Mouse (Mus musculus) retina, embryonic 14.5 days (tissue): ENCODE measurements at regions not wholly inside any gene's neighbourhood (a gene's known extent, or its start where the extent isn't known, plus 50 kb on each side); places are given as distances from the start of the nearest gene placed in this dataset.

Experiments used
- DNase-seq: peaks from one replicate; pipeline ENCODE4 v3.0.0-alpha.2; 2015; ENCODE audit warnings: low spot score

DNA sequence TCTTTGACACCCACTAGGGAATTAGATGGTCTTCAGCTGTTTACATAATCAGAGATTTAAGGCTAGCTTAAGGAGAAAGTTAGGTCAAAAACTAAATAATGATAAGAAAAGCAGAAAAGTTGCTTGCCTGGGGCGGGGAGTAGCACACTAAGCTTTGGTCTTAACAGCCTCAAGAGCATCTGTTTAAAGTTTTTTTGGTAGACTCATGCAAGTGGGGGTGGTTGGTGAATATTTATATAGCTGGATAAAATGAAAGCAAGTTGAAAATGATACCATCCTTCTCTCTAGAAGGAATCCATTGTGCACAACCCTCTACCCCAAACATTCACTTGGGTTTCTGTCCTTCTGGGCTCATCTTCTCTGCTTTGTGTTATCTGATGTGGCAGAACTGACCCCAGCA is 85.3 kb upstream of the Lifr start:
- no peak for DNase-seq

- DNase-seq, result no peak
These were observed 84.1 kb upstream of the Lifr start for GRCm38 (mm10) chr15:7006271-7006670.

DNA sequence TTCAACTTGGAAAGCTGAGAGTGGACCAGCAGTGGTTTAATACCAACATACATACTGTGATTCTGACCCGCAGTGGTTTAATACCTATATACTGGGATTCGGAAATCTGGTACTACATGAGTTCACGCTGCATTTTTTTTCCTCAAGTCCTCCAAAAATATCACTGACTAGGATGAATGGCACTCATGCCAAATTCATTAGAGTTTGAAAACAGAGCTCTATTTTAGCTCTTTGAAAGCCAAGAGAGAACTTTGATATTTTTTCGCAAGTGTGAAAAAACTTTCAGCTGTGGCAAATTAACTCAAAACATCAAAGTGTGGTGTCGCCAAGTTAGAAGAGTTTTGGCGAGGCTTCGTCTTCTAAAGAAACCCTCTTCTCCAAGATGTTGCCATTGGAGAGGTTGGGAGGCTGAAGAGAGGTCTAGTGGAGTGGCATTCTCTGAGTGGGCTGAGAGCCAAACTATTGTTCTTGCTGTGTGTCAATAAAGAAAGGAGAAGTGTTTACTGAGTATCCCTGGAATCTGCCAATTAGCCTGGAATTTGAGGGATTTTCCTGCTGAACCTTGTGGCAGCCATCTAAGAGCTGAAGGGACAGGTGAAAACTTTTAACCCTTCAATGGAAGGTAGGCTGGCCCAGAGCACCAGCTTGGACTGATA is 81.6 kb upstream of the Lifr start:
- no peak for DNase-seq

DNA sequence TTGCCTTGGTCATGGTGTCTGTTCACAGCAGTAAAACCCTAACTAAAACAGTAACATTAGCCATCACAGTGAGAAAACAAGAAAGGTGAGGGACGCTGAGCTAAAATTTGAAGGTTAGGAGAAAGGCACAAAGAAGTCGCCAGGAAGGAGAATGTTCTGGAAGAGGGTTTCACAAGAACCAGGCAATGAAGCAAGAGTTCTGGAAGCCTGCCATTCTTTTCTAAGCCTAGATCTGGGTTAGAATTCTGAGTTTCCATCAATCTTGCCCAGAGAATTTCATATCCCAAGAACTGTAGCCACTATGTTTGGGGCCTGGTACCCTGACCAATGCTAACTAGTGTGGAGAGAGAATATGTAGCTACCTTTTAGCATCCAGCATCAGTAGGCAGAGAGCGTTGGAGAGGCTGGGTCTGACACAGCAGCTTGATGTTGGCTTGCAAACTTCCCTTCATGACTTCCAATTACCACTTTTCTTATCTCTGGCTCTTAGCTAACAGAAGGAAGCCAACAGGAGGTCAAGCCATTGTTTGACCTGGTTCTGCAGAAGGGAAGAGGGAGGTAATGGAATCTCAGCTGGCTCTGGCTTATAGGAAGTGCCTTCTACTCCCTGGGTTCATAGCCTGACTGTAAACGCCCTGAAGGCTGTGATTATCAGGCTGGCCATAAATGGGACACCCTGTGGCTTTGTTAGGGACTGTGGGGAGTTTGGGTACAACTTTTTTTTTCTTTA is 79.3 kb upstream of the Lifr start:
- DNase-seq, result no peak

DNA sequence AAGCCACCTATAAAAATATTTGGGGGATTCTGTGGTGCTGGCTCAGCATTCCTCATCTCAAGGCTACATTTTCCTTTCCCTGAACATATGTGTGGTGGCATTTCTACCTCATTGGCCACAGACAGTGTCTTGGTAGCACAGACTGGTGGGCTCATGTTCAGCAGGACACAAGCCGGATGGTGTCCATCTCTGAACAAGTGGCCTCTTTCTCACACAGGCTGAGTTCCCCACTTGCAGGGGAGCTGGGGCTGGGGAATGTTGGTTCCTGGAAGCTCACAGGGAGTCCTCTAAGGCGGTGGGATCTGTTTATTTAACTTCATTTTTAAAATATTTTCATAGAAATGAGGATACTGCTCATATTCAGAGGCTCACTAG is 78.7 kb upstream of the Lifr start:
- no peak for DNase-seq

GRCm38 (mm10) chr15:7012446-7012845 is 78.0 kb upstream of the Lifr start:
- no peak for DNase-seq

- DNase-seq, result no peak
These were observed 77.4 kb upstream of the Lifr start for GRCm38 (mm10) chr15:7013047-7013446.

DNA sequence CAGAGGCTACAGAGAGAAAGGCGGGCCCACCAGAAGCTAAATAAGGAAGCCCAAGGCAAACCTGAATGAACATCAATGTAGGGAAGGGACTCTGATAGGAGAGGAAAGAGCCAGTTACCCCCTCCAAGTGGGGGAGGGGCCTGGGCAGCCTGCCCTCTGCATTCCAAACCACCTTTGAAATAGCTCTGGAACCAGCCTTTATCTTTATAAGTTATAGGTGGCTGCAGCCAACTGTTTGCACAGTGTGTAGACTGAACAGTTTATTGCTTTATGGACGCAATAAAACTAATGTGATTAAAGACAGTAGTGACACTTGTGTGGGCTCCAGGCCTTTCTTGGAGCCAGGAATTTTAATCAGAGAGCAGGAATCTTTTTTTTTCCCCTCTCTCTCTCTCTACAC is 75.4 kb upstream of the Lifr start:
- no peak for DNase-seq

- DNase-seq, result no peak
These were observed 74.4 kb upstream of the Lifr start for GRCm38 (mm10) chr15:7016018-7016417.

DNA sequence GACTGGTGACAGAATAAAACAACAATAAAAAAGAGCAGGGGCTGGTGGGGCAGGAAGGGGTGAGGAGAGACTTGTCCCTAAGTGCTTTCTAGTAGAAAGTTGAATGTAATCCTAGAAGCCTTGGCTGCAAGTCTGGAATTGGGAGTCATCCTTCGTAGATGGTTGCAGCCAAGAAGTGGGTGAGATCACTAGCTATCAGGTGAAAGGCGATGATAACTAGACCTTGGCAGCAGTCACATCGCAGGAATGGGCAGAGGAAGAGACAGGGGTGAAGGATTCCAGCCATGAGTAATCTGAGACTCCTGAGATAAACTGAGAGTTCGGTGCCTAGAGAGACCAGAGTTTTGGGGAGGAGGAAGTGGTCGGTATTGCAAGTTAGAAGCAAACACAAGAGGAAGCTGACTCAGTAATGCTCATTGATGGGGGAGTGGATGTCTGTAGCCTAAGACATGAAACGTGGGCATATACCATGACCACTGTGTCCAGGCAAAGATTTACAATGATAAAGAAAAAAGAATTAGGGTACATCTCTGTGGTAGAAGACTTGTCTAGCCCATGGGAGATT is 73.1 kb upstream of the Lifr start:
- no peak for DNase-seq

GRCm38 (mm10) chr15:7022660-7023059 is 67.8 kb upstream of the Lifr start:
- no peak for DNase-seq

DNA sequence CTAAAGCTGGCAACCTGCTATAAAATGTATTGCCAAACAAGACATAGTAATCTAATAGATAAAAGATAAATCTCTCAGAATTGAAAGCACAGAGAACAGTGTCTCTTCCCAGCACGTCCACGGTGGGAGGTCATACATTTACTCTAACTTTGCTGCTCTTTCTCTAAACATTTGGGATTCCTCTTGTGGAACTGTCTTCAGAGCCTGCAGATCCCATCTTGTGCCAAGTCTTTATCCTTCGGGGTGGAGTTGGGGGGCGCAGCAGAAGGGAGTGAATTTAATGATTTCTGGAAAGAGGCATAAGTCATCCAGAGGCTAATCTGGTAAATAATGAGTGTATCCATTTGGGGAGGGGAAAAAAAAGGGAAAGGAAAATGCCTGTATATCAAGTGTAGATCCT is 65.2 kb upstream of the Lifr start:
- no peak for DNase-seq

DNA sequence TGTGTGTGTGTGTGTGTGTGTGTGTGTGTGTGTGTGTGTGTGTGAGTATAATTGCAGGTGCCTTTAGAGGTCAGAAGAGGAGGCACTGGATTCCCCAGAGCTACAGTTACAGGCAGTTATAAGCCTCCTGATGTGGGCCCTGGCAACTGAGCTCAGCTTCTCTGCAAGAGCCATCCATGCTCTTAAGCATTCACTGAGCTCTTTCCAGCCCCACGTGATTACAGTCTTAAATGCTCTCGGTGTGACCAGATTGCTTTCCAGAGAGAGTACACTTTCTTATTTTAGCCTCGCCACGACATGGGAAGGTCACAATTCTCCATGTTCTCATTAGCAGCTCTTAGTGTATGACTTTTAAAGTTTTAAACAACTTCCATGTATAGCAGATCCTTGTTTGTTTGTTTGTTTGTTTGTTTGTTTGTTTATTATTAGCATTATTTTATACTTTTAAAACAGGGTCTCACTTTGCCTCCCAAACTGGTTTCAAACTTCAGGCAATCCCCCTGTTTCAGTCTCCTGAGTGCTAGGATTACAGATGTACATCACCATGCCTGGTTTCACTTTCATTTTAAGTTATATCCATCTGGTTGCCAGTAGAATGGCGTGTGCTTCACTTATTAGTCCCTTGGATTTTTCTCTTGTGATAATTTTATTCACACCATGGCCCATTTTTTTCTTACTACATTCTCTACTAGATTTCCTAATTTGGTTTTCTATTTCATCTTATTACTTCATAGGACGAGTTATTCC is 58.9 kb upstream of the Lifr start:
- DNase-seq, result no peak

DNA sequence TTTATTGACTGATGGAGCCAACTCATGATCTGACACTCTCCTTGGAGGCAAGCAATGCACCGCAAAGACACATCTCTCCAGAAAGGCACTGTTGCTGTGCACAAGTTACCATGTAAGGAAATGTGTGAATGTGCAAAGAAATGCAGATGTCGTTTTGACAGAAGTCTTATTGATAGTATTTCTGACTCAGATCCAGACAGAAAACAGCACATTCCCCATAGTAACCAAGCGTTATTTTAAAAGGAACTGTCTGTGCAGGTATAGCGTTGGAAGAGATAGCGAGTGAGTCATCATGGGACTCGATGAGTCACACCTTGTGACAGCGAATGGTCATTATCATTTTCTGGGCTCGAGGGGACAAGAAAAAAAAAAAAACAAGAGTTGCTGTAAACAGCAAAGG is 52.9 kb upstream of the Lifr start:
- no peak for DNase-seq

DNA sequence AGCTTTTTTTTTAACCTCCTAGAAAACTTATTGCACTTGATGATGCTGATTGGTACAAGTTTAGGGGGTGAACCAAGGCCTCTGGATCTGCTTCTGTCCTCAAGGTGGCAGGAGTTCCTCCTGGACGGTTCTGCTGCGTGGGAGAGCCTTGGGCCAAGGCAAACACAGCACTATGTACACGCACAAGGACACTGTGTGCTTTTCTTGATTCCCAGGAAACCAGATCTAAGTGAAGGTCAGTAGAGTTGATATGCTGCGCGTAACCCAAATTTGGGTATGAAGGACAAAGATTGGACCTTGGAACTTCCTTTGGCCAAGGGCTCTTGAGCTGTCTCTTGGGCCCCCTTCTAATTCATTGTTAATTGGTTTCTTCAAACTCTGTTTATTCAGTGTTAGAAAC is 51.3 kb upstream of the Lifr start:
- DNase-seq, result no peak

DNA sequence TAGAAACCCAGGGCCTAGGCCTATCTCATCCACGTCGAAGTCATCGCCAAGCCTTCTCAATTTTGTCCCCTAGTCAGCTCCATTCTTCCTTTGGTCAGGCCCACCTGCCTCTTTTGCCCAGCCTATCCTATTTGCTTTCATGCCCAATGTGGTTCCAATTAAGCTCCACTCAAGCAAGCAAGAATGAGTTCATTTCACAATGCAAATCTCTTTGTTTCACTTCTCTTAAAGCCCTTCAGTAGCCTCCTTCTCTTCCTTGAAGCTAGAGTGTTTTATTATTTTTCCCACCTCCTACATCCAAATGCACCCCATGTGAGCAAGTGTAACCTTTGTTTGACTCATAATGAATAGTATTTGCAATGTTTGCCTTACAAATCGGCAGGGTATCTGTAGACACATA is 50.6 kb upstream of the Lifr start:
- no peak for DNase-seq
